Mouse (Mus musculus): ENCODE data around the gene Ninl. TPM values are rescaled to one million over a fixed set of nuclear protein-coding genes. Genes with fewer than 3 reads are reported as not detected.
A peak's percentile ranks its signal among the peaks of the same experiment; 100 is the strongest.

Gene Ninl
- polyA plus RNA-seq, 1 experiment from 2014 or later: 4.0 TPM

DNA sequence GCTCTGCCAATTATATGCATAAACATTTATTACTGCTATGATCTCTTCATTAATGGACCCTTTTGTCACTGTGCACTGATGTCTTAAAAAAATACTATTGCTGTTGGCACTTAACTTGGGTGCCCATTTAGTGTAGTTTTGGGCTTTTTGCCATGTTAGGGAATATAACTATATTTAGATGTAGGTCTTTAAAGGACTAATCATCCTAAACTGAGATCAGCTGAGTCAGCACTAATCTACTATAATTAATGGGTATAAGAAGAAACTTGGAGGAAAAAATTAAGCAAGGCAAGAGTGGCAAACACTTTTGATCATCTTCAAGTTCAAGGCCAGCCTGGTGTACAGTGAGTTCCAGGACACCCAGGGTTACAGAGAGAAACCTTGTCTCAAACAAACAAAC, 152.9 kb downstream of the Ninl start:
- no peak for ATAC-seq (ENCODE audit: insufficient number of reproducible peaks, insufficient read depth, low FRiP score, low read depth)
- no peak overlapping the region for H3K9ac ChIP-seq (ENCODE audit: low read length)

DNA sequence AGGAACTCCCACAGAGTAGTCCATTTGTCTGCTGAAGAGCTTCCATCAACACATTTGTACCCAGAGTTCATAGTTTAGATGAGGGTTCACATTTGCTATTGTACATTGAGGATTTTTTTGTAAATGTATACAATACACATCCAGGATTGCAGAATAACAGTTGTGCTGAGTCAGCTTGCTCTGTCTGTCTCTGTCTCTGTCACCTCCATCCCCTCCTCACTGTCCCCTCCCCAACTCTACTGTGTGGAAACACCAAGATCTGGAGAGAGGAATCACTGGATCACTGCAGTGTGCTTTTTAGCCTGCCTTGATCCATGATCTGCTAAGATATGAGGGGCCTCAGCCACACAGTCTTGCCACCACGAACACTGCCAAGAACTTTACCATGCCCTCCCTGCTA, 153.4 kb downstream of the Ninl start:
- Histone ChIP-seq H3K4me3 (ENCODE audit: control insufficient read depth in 1 of 2, insufficient read depth in 1 of 2, low read depth in 1 of 2, low read length in 2 of 2) (no peak overlapping the region), H3K9me3 (ENCODE audit: control insufficient read depth, low read length) (no peaks in the 10 kb centered on the region), H3K4me2 (ENCODE audit: low read length) (no peak overlapping the region), H3K27ac (replicated peaks in 1 of 2; ENCODE audit: control insufficient read depth in 1 of 2, insufficient read depth in 1 of 2, low read depth in 2 of 2, low read length in 2 of 2) (no peak overlapping the region), H3K27me3 (ENCODE audit: control insufficient read depth, insufficient read depth, low read length) (no peaks in the 10 kb centered on the region), H3K4me1 (ENCODE audit: control insufficient read depth in 2 of 2, insufficient read depth in 2 of 2, low read length in 2 of 2) (peaks cover 0 to 9% of the 10 kb centered on the region in 2 experiments; a peak in 2 of 4 replicates), H3K9ac (ENCODE audit: low read length) (no peak overlapping the region), H3K36me3 (ENCODE audit: control insufficient read depth, insufficient read depth, low read length) (no peaks in the 10 kb centered on the region)
- ATAC-seq (ENCODE audit: insufficient number of reproducible peaks, insufficient read depth, low FRiP score, low read depth): no peak
- WGBS: 86% methylated on average over 1 of the region's 1 CpGs

More for the DNA sequence above, 152.9 kb downstream of the Ninl start:
- Histone ChIP-seq H3K36me3 (ENCODE audit: control insufficient read depth, insufficient read depth, low read length) (no peaks in the 10 kb centered on the region), H3K9me3 (ENCODE audit: control insufficient read depth, low read length) (no peaks in the 10 kb centered on the region), H3K27ac (replicated peaks in 1 of 2; ENCODE audit: control insufficient read depth in 1 of 2, insufficient read depth in 1 of 2, low read depth in 2 of 2, low read length in 2 of 2) (no peak overlapping the region), H3K4me2 (ENCODE audit: low read length) (no peak overlapping the region), H3K27me3 (ENCODE audit: control insufficient read depth, insufficient read depth, low read length) (no peaks in the 10 kb centered on the region), H3K4me1 (ENCODE audit: control insufficient read depth in 2 of 2, insufficient read depth in 2 of 2, low read length in 2 of 2) (peaks cover 0 to 9% of the 10 kb centered on the region in 2 experiments; a peak in 2 of 4 replicates), H3K4me3 (ENCODE audit: control insufficient read depth in 1 of 2, insufficient read depth in 1 of 2, low read depth in 1 of 2, low read length in 2 of 2) (no peak overlapping the region)

DNA sequence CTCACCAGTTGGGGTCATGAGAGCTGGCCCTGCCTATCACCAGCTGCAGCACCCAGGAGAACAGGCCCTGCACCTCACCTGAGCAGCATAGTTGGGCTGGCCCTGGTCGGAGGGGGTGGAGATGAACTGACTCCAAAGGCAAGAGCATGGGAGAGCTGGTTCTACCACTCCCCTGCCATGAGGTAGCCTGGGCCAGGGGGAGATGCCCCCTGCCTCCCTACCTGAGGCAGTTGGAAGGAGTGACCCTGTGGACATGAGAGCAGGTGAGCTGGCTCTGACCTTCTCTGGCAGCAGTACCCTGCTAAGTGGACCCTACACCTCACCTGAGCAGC, 154.4 kb downstream of the Ninl start:
- Histone ChIP-seq H3K27me3 (ENCODE audit: control insufficient read depth, insufficient read depth, low read length) (no peaks in the 10 kb centered on the region), H3K9me3 (ENCODE audit: control insufficient read depth, low read length) (no peaks in the 10 kb centered on the region), H3K9ac (ENCODE audit: low read length) (no peak overlapping the region), H3K4me2 (ENCODE audit: low read length) (no peak overlapping the region), H3K36me3 (ENCODE audit: control insufficient read depth, insufficient read depth, low read length) (no peaks in the 10 kb centered on the region), H3K4me3 (ENCODE audit: control insufficient read depth in 1 of 2, insufficient read depth in 1 of 2, low read depth in 1 of 2, low read length in 2 of 2) (no peak overlapping the region), H3K4me1 (ENCODE audit: control insufficient read depth in 2 of 2, insufficient read depth in 2 of 2, low read length in 2 of 2) (peaks cover 0 to 9% of the 10 kb centered on the region in 2 experiments; a peak in 2 of 4 replicates), H3K27ac (replicated peaks in 1 of 2; ENCODE audit: control insufficient read depth in 1 of 2, insufficient read depth in 1 of 2, low read depth in 2 of 2, low read length in 2 of 2) (no peak overlapping the region)
- ATAC-seq (ENCODE audit: insufficient number of reproducible peaks, insufficient read depth, low FRiP score, low read depth): 0 out of 2 replicates have a peak, but pooled peaks have one; percentile 13
- WGBS: 91% methylated on average over 1 of the region's 1 CpGs

Other genes with a start within 250 kb of the Ninl start
- 44.1 and 46.4 TPM in 2 replicates for gene Abhd12, start 134.6 kb downstream of the Ninl start, polyA plus RNA-seq (2014; fragmentation: Nextera tagmentation; extraction: Ambion mirVana)
- gene Gins1, start 134.0 kb downstream of the Ninl start, polyA plus RNA-seq (2014; fragmentation: Nextera tagmentation; extraction: Ambion mirVana): 28.2 and 30.9 TPM in 2 replicates
- 18.2 and 19.2 TPM in 2 replicates for gene Nanp, start within 50 bp of the Ninl start, polyA plus RNA-seq (2014; fragmentation: Nextera tagmentation; extraction: Ambion mirVana)
- gene Gm14151, start 53.0 kb upstream of the Ninl start, polyA plus RNA-seq (2014; fragmentation: Nextera tagmentation; extraction: Ambion mirVana): not detected in 2 replicates
- gene Gm14147, start 58.9 kb upstream of the Ninl start, polyA plus RNA-seq (2014; fragmentation: Nextera tagmentation; extraction: Ambion mirVana): not detected in 2 replicates

Data from heart, embryonic 14.5 days (tissue).